Mouse (Mus musculus) thymus, postnatal 36 days (tissue): ENCODE data around the gene Dnpep.

ENCODE experiments used
- DNase-seq, 2 experiments: peaks; one replicate each; pipeline ENCODE4 v3.0.0; 2022; ENCODE audit warnings: mixed read lengths in 2 of 2

Gene Dnpep

DNA sequence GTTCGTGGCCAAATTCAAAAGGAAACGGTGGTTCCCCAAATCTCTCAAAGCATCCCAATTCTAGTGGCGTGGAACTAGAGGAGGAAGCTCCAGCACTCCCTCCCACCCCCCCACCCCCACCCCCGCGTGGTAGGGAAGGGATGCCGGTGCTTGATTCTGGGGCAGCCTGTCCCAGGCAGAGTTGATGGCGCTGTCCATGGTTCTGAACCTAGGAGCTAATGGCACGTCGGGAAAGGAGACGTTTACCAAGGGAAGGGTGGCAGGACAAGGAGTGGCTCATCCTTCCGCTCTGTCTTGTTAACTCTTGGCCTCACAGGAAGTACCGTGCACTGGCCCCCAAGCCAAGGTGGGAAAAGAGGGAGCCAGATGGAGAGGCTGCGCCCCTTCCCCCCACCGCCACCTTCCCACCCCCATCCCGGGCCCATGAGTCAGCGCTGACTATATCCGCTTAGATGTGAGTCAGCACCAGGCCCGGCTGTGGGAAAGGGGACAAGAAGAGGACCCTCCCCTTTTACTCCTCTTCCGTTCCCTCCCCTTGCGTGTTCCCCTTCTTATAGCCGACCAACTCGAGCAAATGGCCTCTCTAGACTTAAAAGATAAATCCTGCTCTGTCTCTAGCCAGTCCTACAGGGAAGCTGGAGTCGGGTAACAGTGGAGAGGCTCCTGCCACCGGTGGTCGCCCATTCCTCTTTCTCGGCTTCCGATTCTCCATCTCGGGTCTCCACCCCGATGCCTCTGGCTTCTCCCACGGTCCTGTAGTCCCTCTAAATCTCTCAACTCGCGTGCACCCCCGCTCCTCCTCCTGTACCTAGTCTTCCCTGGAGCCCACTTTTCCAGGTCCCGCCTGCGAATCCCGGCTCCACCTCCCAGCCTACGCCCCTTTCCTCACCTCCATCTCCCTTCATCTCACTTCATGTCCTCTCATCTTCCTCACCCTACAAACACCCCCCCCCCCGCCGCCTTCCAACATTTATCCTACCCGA, 54.5 kb downstream of the Dnpep start:
- peak; percentile 41 to 48 for DNase-seq

DNA sequence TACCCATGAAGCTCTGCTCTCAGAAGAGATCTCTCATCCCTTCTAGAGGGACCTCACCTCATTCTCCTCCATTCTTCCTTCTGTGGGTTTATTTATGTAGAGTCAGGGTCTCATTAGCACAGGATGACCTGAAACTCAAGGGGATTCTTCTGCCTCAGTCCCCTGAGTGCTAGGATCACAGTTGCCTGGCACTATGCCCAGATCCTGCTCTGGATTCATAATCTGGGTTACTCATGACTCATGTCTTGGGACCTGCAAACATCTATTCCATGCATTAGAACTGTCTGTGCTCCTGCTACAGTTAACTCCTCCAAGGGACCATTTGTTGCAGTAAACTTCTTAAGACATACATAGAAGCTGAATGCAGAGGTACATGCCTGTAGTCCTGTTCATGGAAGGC, 56.5 kb downstream of the Dnpep start:
- DNase-seq = no peak
